Mouse (Mus musculus) limb, embryonic 12.5 days (tissue): ENCODE data around the gene Atp6v0a2. TPM values are rescaled to one million over a fixed set of nuclear protein-coding genes. Genes with fewer than 3 reads are reported as not detected.
A peak's percentile ranks its signal among the peaks of the same experiment; 100 is the strongest.

Experiments used
- ATAC-seq: fragments of 200-750 bp; cut with Nextera tagmentation; 2 replicates; pipeline ENCODE4 v1.8.0; 2017; ENCODE audit warnings: low read depth, moderate TSS enrichment; ENCODE audit not compliant: insufficient number of reproducible peaks, insufficient read depth, low FRiP score, low TSS enrichment
- H3K27ac ChIP-seq: fragments of 300-500 bp; sonication (generic); 2 replicates; pipeline ENCODE4 v1.5.1; 2016; ENCODE audit warnings: mild to moderate bottlenecking, moderate library complexity
- H3K27me3 ChIP-seq: fragments of 300-500 bp; sonication (generic); 2 replicates; pipeline ENCODE4 v1.6.1; 2016; ENCODE audit warnings: mild to moderate bottlenecking, moderate library complexity
- H3K36me3 ChIP-seq: fragments of 300-500 bp; sonication (generic); 2 replicates; pipeline ENCODE4 v1.6.1; 2016; ENCODE audit warnings: mild to moderate bottlenecking, moderate library complexity
- H3K4me1 ChIP-seq: fragments of 300-500 bp; sonication (generic); replicated peaks from 2 replicates; pipeline ENCODE4 v1.6.1; 2016
- H3K4me2 ChIP-seq: fragments of 300-500 bp; sonication (generic); 2 replicates; pipeline ENCODE4 v1.6.1; 2016; ENCODE audit warnings: mild to moderate bottlenecking, moderate library complexity
- H3K4me3 ChIP-seq: fragments of 300-500 bp; sonication (generic); replicated peaks from 2 replicates; pipeline ENCODE4 v1.5.1; 2016; ENCODE audit warnings: mild to moderate bottlenecking
- H3K9ac ChIP-seq: fragments of 300-500 bp; sonication (generic); replicated peaks from 2 replicates; pipeline ENCODE4 v1.6.1; 2016; ENCODE audit warnings: mild to moderate bottlenecking, moderate library complexity
- H3K9me3 ChIP-seq: fragments of 300-500 bp; sonication (generic); 2 replicates; pipeline ENCODE4 v1.6.1; 2016; ENCODE audit warnings: mild to moderate bottlenecking, moderate library complexity
- WGBS: fragments of 180-500 bp; shearing (Covaris S2); methylation state at CpG from one replicate; pipeline ENCODE4 v1.1.7; 2016; 5-methylcytosine and 5-hydroxymethylcytosine counted together
- polyA plus RNA-seq: library from polyadenylated mRNA; unstranded; fragments of >200 nt; fragmentation: Nextera tagmentation; extraction: Ambion mirVana; gene quantifications from 2 replicates; pipeline ENCODE4 v1.2.1, GENCODE M21; 2016

Atp6v0a2 gene
- polyA plus RNA-seq, 1 experiment from 2014 or later: 51.2 TPM

DNA sequence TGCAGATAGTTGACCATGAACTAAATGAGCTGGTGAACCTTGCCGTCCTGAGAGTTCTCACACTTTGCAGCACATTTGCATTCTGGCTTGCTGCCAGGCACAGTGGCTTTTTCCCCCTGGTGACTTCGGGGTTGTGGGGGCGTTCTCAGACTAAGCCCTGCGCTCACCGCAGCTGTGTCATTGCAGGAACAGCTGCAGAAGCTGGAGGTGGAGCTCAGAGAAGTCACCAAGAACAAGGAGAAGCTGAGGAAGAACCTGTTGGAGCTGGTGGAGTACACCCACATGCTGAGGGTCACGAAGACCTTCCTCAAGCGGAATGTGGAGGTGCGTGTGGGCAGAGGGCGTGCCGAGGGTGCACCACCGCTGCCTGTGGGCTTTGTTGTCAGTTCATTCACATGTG is 8.9 kb downstream of the Atp6v0a2 start:
- no peak for ATAC-seq
- H3K27me3 ChIP-seq: no peaks in the 10 kb centered on the region
- H3K4me2 ChIP-seq: no peak overlapping the region
- peaks cover 94% of the 10 kb centered on the region for H3K36me3 ChIP-seq
- 94% methylated on average over 11 of the region's 11 CpGs for WGBS
- 0 out of 2 replicates have a peak overlapping the region, but pooled peaks have one; percentile 7 for H3K27ac ChIP-seq
- no peaks in the 10 kb centered on the region for H3K4me1 ChIP-seq
- no peak overlapping the region for H3K4me3 ChIP-seq
- no peaks in the 10 kb centered on the region for H3K9me3 ChIP-seq
- no peak overlapping the region for H3K9ac ChIP-seq

DNA sequence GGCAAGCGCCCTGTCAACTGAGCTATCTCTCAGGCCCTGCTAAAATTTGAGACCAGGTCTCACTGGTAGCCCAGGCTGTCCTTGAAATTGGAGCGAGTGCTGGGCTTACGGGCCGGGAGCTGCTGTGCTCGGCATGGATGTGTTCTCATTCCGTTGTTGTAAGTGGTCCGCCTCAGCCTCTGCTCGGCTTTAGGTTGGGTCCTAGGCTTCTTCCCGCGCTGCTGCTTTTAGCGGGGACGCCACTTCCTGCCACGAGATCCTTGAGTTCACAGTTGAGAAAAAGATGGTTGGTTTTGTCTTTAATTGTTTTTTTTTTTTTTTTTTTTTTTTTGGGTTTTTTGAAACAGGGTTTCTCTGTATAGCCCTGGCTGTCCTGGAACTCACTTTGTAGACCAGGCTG is 9.5 kb downstream of the Atp6v0a2 start:
- 97% methylated on average over 13 of the region's 13 CpGs for WGBS
- H3K27me3 ChIP-seq: no peaks in the 10 kb centered on the region
- no peak overlapping the region for H3K27ac ChIP-seq
- no peak overlapping the region for H3K9ac ChIP-seq
- no peaks in the 10 kb centered on the region for H3K9me3 ChIP-seq
- no peak for ATAC-seq
- peaks cover 98% of the 10 kb centered on the region for H3K36me3 ChIP-seq
- H3K4me2 ChIP-seq: no peak overlapping the region
- H3K4me1 ChIP-seq: no peaks in the 10 kb centered on the region
- no peak overlapping the region for H3K4me3 ChIP-seq

- Histone ChIP-seq H3K9ac (0 out of 2 replicates have a peak overlapping the region, but pooled peaks have one; percentile 12), H3K9me3 (no peaks in the 10 kb centered on the region), H3K36me3 (peaks cover 84% of the 10 kb centered on the region), H3K4me2 (no peak overlapping the region), H3K4me3 (no peak overlapping the region), H3K27ac (no peak overlapping the region), H3K4me1 (no peaks in the 10 kb centered on the region), H3K27me3 (no peaks in the 10 kb centered on the region)
- 89% methylated on average over 5 of the region's 5 CpGs for WGBS
- ATAC-seq: no peak
Measured at GRCm38 (mm10) chr5:124713741-124714140, 85.4 kb downstream of the Atp6v0a2 start.

GRCm38 (mm10) chr5:124715135-124715534 is 86.8 kb downstream of the Atp6v0a2 start:
- Histone ChIP-seq H3K4me3 (no peak overlapping the region), H3K4me1 (no peaks in the 10 kb centered on the region), H3K9ac (no peak overlapping the region), H3K9me3 (no peaks in the 10 kb centered on the region), H3K36me3 (peaks cover 97% of the 10 kb centered on the region), H3K27ac (no peak overlapping the region), H3K4me2 (no peak overlapping the region), H3K27me3 (no peaks in the 10 kb centered on the region)
- ATAC-seq: no peak
- WGBS: 91% methylated on average over 8 of the region's 8 CpGs

- H3K36me3 ChIP-seq: peaks cover 98% of the 10 kb centered on the region
- H3K27ac ChIP-seq: no peak overlapping the region
- ATAC-seq: no peak
- H3K4me3 ChIP-seq: no peak overlapping the region
- no peak overlapping the region for H3K9ac ChIP-seq
- no peaks in the 10 kb centered on the region for H3K4me1 ChIP-seq
- H3K4me2 ChIP-seq: no peak overlapping the region
- H3K27me3 ChIP-seq: no peaks in the 10 kb centered on the region
- WGBS: 95% methylated on average over 11 of the region's 11 CpGs
- no peaks in the 10 kb centered on the region for H3K9me3 ChIP-seq
Measured at GRCm38 (mm10) chr5:124717969-124718368, 89.6 kb downstream of the Atp6v0a2 start.

DNA sequence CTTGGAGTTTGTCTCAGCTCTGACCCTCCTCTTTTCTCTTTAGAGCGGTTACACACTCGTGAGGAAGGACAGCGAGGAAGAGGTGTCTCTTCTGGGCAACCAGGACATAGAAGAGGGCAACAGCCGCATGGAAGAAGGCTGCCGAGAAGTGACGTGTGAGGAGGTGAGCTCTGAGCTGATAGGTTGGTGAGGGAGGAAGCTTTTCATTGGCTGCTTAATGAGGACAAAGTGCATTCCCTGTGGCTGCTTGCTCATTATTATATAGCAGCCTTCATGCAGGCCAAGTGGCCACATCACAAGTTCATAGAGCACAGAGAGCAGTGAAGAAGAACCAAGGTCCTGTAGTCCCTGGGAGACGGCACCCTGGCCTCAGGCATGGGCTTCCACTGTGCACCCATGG is 90.0 kb downstream of the Atp6v0a2 start:
- Histone ChIP-seq H3K4me3 (no peak overlapping the region), H3K4me1 (no peaks in the 10 kb centered on the region), H3K27ac (no peak overlapping the region), H3K27me3 (no peaks in the 10 kb centered on the region), H3K36me3 (peaks cover 98% of the 10 kb centered on the region), H3K4me2 (no peak overlapping the region), H3K9me3 (no peaks in the 10 kb centered on the region), H3K9ac (no peak overlapping the region)
- WGBS: 88% methylated on average over 7 of the region's 7 CpGs
- ATAC-seq: no peak

DNA sequence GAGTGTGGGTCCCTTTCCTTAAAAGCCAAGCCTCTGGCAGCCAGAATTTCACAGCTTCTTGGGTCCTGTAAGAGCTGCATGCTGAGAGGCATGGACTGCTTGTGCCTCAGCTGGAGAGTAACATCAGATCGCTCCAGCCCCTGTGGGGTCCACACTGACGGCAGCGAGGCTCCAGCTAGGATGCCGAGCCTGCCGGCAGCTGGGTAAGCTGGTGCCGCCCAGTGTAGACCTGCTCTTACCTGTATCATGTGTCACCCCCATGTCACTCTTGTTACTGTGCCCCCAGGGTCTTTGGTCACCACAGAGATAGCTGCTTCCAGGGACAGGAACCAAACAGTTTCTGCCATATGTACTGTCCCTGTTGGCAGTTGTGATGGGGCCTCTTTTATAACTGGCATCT is 94.7 kb downstream of the Atp6v0a2 start:
- Histone ChIP-seq H3K9ac (no peak overlapping the region), H3K36me3 (peaks cover 59% of the 10 kb centered on the region), H3K4me2 (no peak overlapping the region), H3K4me1 (0 out of 2 replicates have a peak, but pooled peaks cover 3% of the 10 kb centered on the region), H3K9me3 (no peaks in the 10 kb centered on the region), H3K4me3 (no peak overlapping the region), H3K27me3 (peaks cover 13% of the 10 kb centered on the region; the same call in 1 of the 2 replicates), H3K27ac (no peak overlapping the region)
- no peak for ATAC-seq
- 92% methylated on average over 6 of the region's 6 CpGs for WGBS

- Histone ChIP-seq H3K9ac (0 out of 2 replicates have a peak within 1 kb of the TSS, but pooled peaks have one; percentile 9), H3K4me3 (no peak within 1 kb of the TSS), H3K36me3 (peaks cover 40% of the 10 kb centered on the region), H3K27me3 (peaks cover 20% of the 10 kb centered on the region; the same call in 1 of the 2 replicates), H3K4me1 (0 out of 2 replicates have a peak, but pooled peaks cover 6% of the 10 kb centered on the region), H3K9me3 (no peaks in the 10 kb centered on the region), H3K27ac (no peak within 1 kb of the TSS), H3K4me2 (peak within 1 kb of the TSS; percentile 31)
- WGBS: 12% methylated on average over 29 of the region's 29 CpGs
- no peak for ATAC-seq
Measured at GRCm38 (mm10) chr5:124724997-124725396, 96.6 kb downstream of the Atp6v0a2 start, which contains the start of gene Dnah10. TSS of gene Dnah10 (plus strand) at chr5:124725085.

GRCm38 (mm10) chr5:124729662-124730206 is 101.4 kb downstream of the Atp6v0a2 start:
- peak overlapping the region; percentile 31 for H3K4me3 ChIP-seq
- 0 out of 2 replicates have a peak, but pooled peaks cover 20% of the 10 kb centered on the region for H3K27me3 ChIP-seq
- H3K4me1 ChIP-seq: 0 out of 2 replicates have a peak, but pooled peaks cover 3% of the 10 kb centered on the region
- no peak overlapping the region for H3K27ac ChIP-seq
- H3K9ac ChIP-seq: no peak overlapping the region
- H3K36me3 ChIP-seq: no peaks in the 10 kb centered on the region
- 13% methylated on average over 21 of the region's 21 CpGs for WGBS
- no peak for ATAC-seq
- peak overlapping the region; percentile 56 for H3K4me2 ChIP-seq
- H3K9me3 ChIP-seq: no peaks in the 10 kb centered on the region

- Histone ChIP-seq H3K9ac (no peak overlapping the region), H3K27ac (no peak overlapping the region), H3K4me3 (no peak overlapping the region), H3K4me1 (0 out of 2 replicates have a peak, but pooled peaks cover 3% of the 10 kb centered on the region), H3K27me3 (0 out of 2 replicates have a peak, but pooled peaks cover 1% of the 10 kb centered on the region), H3K36me3 (no peaks in the 10 kb centered on the region), H3K4me2 (no peak overlapping the region), H3K9me3 (no peaks in the 10 kb centered on the region)
- 88% methylated on average over 12 of the region's 12 CpGs for WGBS
- no peak for ATAC-seq
Measured at GRCm38 (mm10) chr5:124733961-124734360, 105.6 kb downstream of the Atp6v0a2 start.

DNA sequence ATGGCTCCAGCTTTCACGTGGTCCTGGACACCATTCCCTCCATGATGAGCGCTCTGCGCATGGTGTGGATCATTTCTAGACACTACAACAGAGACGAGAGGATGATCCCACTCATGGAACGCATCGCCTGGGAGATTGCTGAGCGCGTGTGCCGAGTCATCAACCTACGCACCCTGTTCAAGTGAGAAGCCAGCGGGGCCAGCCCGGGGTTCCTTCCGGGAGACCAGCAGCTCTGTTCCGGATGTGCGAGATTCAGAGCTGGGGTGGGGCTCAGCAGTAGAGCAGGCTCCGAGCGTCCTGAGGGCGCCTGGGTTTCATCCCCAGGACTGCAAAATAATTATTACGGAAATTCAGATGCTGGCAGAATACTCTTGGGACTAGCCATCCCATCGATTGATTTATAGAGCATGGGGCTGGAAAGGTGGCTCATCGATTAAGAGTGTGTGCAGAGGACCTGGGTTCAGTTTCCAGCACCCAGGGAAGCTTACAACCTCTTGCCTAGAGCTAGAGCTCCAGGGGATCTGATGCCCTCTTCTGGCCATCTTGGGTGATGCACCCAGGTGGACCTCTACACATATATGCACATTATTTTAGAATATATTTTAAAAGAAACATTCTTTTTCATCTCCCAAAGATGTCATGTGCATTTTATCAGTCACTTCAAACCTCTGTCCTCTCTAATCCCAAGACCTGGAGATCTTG is 113.7 kb downstream of the Atp6v0a2 start:
- Histone ChIP-seq H3K4me1 (no peaks in the 10 kb centered on the region), H3K9me3 (0 out of 2 replicates have a peak, but pooled peaks cover 6% of the 10 kb centered on the region), H3K27me3 (no peaks in the 10 kb centered on the region), H3K36me3 (no peaks in the 10 kb centered on the region), H3K4me3 (no peak overlapping the region), H3K9ac (no peak overlapping the region), H3K4me2 (no peak overlapping the region), H3K27ac (no peak overlapping the region)
- WGBS: 96% methylated on average over 21 of the region's 21 CpGs
- ATAC-seq: no peak
